Mouse (Mus musculus): ENCODE measurements around the gene Zcchc17. TPM values are rescaled to one million over a fixed set of nuclear protein-coding genes. Genes with fewer than 3 reads are reported as not detected.

Zcchc17 gene
- total RNA-seq, 2 experiments from 2014 or later, result 65.4 to 67.7 TPM

DNA sequence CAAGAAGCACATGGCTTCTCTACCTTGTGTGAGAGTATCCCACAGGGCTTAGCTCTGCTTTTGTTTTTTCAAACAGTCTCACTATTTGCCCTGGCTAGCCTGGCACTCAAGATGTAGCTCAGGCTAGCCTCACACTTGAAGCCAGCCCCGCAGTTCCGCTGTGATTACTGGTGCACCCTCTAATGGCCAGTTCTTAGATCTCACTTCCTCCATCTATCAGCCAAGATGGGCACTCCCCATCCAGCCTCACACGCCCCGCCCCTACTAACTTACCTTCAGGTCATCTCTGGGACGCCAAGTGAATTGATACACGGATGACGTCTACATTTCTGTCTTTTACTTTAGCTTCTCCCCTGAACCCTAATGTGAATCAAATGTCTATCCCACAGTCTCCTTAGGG, 40.2 kb downstream of the Zcchc17 start:
- no peak for DNase-seq (ENCODE audit: extremely low spot score in 1 of 2, low spot score in 1 of 2)

GRCm38 (mm10) chr4:130318122-130318521, 41.6 kb downstream of the Zcchc17 start:
- no peak for DNase-seq (ENCODE audit: extremely low spot score in 1 of 2, low spot score in 1 of 2)

- DNase-seq (ENCODE audit: extremely low spot score in 1 of 2, low spot score in 1 of 2), result no peak
Observed at GRCm38 (mm10) chr4:130316691-130317090, 43.1 kb downstream of the Zcchc17 start.

DNA sequence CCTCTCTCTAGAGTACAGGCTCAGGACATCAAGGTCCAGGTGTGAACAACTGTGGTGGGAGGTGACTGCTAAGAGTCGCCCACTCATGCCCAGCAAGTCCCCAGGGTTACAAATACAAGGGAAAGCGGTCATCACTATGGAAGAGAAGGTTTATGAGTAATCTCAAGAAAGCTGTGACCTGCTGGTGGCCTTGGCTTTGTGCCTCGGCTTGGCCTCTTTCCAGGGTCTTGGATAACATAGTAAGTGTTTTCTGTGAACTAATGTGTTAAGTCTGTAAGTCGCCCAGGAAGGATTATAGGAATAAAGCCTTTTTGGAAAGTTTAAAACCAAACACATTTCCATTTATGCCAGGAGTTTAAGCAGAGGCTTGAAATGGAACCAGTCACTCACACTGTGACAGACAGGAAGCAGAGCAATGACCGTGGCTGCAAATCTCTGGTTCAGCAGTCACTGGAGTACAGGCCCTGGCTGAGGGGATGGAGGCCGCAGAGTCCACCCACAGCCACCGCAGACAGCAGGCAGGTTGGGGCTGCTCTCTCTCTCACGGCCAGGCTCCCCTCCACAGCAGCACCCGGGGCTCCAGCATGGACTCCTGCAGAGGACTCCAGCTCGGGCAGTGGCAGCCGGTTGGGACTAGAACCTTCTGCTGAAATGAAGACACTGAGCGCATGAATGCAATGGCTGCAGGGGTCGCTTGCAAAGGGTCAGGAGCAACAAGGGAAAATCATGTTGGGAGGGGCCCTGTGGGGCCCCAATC, 43.8 kb downstream of the Zcchc17 start:
- DNase-seq (ENCODE audit: extremely low spot score in 1 of 2, low spot score in 1 of 2), result no peak

GRCm38 (mm10) chr4:130313552-130313951, 46.2 kb downstream of the Zcchc17 start:
- DNase-seq (ENCODE audit: extremely low spot score in 1 of 2, low spot score in 1 of 2), result no peak

GRCm38 (mm10) chr4:130312526-130312925, 47.2 kb downstream of the Zcchc17 start:
- DNase-seq (ENCODE audit: extremely low spot score in 1 of 2, low spot score in 1 of 2), result no peak

DNA sequence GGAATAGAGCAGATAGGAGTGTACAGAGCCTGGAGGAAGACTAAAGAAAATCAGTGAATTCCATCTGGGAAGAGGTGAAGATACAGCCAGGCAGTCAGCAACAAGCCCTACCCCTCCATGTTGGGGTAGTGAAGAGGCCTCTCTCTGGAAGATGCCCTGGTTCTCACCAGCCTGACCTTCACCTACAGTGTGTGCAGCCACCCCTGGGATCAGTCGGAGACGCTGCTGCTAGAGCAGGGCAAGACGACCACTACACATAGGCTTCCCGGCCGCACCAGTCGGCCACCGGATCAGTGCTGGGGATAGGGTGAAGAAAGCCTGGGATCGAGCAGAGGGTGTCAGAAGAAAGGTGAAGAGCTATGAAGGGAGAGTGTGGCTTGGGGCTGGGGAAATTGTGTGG, 50.5 kb downstream of the Zcchc17 start:
- no peak for DNase-seq (ENCODE audit: extremely low spot score in 1 of 2, low spot score in 1 of 2)

DNA sequence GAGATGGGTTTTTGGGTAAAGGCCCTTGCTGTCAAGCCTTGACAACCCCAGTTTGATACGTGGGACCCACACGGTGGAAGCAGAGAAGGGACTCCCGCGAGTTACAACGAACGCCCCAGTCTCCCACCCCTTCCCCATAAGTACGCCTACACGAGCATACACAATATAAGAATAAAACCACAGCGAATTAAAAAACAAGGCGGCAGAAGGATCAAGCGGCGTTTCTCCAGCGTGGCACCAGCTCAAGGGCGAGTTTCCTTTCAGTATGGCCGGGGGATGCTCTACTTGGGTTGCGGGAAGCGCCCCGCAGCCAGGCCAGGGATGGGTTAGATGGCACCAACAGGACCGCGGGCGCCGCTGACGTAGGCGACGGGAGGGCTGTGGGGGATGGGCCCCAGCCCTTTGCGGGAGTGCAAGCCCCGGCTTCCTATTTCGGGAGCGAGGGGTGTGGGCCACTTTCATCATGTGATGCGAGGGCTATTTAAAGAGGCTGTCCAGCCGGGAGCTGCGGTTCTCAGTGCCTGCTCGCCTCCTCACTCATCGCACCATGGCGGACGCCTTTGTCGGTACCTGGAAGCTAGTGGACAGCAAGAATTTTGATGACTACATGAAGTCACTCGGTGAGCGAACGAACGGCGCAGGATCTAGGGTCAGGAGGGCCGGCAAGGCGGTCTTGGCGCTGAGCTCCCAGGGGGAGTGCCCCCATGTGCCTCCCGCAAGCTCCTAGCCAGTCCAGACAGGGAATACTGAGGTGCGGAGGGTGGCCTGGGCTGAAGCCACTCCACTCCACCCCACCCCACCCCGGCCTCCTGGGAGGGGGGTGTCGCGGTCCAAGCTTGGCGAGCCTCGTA, 51.3 kb downstream of the Zcchc17 start, which contains the start of the genes Fabp3 and Gm10570:
Gene Fabp3 (plus strand): TSS at position 365 of the 851 bp plus-strand sequence.
Gene Gm10570 (minus strand): TSS at position 444 of the 851 bp plus-strand sequence.
- DNase-seq (ENCODE audit: extremely low spot score in 1 of 2, low spot score in 1 of 2), result peak; percentile 61 to 62

DNA sequence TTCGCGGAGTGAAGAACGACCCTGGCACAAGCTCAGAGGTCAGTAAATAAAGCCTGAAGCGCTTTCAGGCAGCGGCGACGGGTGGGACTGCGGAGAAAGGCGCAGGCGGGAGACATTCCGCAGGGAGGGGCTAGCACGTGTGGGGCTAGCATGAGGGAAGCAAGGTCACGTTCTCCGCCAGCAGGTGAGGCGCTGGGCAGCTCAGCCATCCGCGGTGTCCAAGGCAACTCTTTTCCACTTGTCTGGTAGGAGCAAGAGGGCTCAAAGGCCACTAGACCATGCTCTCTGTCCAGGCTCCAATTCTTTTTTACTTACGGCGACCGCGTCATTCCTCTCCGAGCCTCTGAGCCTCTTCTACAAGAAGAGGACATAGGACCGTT, 51.9 kb downstream of the Zcchc17 start:
- DNase-seq (ENCODE audit: extremely low spot score in 1 of 2, low spot score in 1 of 2), result peak in 1 of 2 experiments; percentile 23

GRCm38 (mm10) chr4:130306796-130307630, 52.7 kb downstream of the Zcchc17 start:
- DNase-seq (ENCODE audit: extremely low spot score in 1 of 2, low spot score in 1 of 2), result no peak

DNA sequence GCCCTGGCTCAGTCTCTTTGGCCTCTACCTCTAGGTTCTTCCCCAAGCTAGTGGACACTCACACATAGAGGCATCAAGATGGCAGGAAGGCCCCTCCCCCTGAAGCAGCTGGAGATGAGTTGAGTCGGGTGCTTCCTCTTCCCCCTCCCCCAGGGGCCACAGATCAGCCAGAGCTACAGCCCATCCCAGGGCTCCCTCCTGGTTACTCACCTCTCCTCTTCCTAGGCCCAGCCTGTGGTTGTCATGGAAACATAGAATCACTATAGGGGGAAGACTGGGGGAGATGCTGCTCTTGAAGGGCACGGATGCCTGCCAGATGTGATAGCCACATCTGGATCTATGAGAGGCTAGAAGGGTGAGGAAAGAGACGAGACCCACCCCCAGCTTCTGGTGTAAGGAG, 55.0 kb downstream of the Zcchc17 start:
- DNase-seq (ENCODE audit: extremely low spot score in 1 of 2, low spot score in 1 of 2), result no peak

- DNase-seq (ENCODE audit: extremely low spot score in 1 of 2, low spot score in 1 of 2), result no peak
Observed at GRCm38 (mm10) chr4:130302285-130302870, 57.4 kb downstream of the Zcchc17 start.

DNA sequence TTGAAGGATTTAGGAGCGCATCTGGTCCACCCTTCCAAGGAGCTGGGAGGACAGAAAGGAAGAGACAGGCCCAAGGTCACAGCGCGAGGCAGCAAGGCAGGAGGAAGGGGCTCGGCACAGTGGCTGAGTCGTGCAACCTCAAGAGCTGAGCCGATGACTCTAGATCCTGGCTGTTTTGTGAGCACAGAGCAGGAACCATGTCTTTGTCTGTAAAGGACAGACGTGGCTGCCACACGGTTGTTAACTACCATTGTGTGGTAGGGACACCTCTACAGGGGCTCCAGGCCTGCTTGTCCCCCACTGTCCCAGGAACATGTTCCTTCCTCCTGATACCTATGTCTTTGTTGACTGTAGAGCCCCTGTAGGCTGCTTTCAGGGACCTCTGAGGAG, 60.1 kb downstream of the Zcchc17 start:
- no peak for DNase-seq (ENCODE audit: extremely low spot score in 1 of 2, low spot score in 1 of 2)

GRCm38 (mm10) chr4:130298877-130299628, 60.7 kb downstream of the Zcchc17 start:
- DNase-seq (ENCODE audit: extremely low spot score in 1 of 2, low spot score in 1 of 2), result no peak

DNA sequence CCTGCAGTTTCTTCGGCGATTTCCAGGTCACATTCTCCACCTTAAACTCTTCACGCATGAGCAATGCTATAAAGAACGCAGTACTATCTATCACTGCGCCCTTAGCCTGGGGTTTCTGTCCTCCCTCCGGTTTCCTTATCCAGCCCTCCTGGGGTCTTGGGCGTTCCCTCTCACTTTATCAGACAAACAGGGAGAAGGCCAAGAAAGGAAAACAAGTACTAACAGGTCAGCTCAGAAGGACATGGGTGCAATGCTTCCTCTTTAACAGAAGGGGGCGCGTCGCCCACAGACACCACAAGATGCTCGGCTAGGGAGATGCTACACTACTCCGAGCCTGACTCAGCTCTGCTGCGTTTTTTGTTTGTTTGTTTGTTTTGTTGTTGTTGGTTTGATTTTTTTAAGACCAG, 62.6 kb downstream of the Zcchc17 start:
- DNase-seq (ENCODE audit: extremely low spot score in 1 of 2, low spot score in 1 of 2), result no peak

GRCm38 (mm10) chr4:130296243-130296965, 63.3 kb downstream of the Zcchc17 start:
- DNase-seq (ENCODE audit: extremely low spot score in 1 of 2, low spot score in 1 of 2), result no peak

DNA sequence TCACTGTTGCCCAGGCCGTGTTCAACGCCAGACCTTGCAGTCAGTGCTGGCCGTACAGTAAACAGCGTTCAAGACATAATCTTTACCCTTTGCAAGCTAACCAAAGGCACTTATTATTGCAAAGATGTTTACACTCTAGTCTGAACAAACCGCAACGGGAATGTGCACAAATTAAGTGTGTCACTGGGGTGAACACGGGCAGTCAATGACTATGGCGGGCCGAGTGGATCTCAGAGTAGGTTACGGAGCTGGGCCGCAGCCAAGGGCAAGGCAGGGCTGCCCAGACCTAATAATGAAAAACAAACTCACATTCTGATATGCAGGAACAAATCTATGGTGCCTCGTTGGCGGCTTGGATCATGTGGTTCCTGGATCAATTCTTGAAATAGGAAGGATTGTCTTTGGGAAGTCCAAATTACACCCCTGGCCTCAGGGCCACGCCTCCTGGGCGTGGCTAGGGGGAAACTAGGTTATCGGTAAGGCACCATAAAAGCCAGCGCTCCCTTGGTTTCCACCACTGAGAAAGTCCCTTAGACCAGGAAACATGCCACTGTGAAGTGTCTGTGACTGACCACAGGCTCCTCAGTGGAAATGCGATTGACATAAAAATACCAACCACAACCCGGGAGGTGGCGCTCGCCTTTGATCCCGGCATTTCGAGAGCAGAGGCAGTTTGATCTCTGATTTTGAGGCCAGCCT, 64.5 kb downstream of the Zcchc17 start:
- no peak for DNase-seq (ENCODE audit: extremely low spot score in 1 of 2, low spot score in 1 of 2)

DNA sequence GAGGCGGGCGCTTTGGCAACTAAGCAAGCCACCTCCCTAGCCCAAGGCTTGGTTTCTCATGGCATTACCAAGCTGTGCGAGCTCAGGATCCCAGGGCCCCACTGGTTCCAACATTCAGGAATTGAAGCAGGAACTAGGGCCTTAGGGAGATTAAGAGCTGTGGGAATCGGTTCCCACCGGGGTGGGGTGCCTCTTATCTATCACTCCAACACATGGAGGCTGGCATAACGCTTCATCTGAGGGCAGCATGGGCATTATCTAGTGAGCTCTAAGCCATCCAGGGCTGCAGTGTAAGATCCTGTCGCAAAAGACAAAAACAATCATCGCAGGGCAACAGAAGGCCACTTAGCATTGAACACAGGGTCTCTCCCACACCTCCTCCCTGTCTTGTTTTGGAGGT, 65.2 kb downstream of the Zcchc17 start:
- no peak for DNase-seq (ENCODE audit: extremely low spot score in 1 of 2, low spot score in 1 of 2)
